Mouse (Mus musculus): Measurements from ENCODE around the gene Mrpl3.
"Not testable (repeated sequence)": the region's sequence is repeated elsewhere in the genome, so short reads cannot be mapped to it uniquely, and the experiment has no call there.

The Mrpl3 gene

DNA sequence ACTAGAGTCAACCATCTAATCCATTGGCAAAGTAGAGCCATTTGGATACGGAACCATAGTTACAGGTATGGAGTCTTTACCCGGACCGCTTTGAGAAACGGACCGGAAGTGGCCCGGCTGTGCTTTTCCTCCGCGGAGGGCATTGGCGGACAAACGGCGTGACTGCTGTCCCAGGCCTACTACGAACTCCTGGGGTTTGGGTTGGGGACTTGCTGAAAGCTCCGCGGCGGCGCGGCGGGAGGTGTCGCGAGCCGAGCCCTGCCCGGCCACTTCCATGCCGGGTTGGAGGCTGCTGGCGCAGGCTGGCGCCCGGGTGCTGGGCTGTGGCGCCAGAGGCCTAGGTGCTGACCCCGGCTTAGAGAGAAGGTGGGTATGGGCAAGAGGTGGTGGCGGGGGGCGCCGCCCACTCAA is at the start of gene Mrpl3:
Mrpl3 (plus strand) TSS at position 93 of the 411 bp plus-strand sequence.
- peak; percentile 86 for DNase-seq (ENCODE audit: low spot score)

DNA sequence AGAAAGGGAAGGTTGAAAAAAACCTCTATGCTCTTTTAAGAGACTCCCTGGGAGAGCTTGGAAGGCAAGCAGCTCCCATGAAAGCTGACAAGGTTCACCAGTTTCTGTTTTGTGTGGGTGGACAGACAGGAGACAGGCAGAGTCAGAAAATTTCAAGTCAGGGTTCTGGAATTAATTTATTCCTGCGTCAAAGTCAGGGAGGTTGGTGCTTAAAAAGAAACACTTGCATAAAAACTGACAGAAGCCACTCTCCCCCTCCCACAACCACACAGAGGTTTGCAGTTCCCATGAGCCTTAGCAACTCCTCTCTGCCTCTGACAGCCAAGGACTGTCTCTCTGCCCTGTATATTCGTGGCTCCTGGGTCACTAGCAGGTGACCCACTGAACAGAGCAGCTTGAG is 42.3 kb upstream of the Mrpl3 start:
- DNase-seq (ENCODE audit: low spot score) = no peak

DNA sequence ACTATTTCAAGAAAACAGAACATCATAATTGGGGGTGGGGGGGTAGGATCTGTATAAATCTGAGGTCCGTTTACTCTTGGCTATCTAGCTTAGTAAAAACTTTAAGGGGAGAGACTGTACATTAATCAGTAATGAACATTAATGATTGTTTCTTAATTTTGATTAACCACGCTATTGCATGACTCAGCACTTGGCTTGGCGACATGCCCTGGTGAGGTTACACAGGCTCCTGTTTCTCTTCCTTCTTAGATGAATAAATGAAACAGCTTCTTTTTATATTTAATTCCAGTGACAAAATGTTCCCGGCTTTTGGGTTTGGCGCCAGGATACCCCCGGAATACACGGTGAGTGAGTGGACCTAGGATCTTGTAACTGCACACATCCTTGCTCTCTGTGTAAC is 34.9 kb upstream of the Mrpl3 start:
- no peak for DNase-seq (ENCODE audit: low spot score)

DNA sequence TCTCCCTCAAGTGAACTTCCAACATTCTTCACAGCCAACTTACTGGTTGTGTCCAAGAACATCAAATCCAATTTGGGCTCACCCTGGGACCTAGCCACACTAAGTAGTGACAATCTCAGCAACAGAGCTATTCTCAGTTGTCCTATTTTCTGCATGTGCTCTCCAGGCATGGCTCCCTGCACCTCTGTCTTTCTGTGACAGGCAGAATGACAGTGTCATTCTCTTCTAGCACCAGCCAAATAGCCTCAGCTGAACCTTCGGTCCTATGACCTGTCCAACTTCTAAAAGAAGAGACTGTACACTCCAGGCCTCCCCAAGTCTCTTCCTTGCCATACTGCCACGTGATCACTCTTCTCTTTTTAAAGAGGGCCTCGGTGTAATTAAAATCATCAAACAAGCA is 24.7 kb upstream of the Mrpl3 start:
- no peak for DNase-seq (ENCODE audit: low spot score)

DNA sequence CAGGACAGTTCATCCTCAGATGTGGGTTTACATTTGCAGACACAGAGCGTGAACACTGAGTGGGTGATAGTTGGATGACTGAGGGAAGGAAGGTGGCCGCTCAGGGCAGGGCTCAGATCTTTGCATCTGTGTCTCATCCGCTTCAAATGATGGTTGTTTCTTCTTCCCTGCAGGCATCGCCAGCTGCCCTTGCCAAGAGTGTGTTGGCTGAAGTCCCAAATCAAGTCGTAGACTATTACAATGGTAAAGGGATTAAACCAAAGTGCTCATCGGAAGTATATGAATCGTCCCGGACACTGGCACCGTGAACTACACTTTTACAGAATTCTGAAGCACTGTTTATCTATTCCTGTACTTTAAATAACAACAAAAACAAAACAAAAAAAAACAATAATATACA is 20.5 kb upstream of the Mrpl3 start:
- DNase-seq (ENCODE audit: low spot score) = no peak

DNA sequence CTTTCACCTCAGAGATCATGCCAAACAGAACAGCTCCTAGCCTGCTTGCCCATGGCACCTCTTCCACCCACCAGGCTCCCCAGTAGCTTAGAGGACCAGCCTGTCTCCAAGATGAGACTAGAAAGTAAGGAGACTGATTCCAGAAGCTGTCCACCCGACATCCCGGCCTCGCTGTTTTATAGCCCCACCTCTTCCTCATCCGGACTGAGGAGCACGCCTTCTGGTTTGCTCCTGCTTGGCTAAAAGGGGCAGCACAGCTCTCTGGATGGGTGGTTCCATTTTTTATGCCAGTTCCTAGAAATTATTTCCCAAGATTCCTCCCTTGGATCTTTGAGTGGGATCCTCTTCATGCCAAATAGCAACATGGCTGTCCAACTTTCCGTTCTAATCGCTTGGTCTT is 19.4 kb upstream of the Mrpl3 start:
- DNase-seq (ENCODE audit: low spot score) = no peak

DNA sequence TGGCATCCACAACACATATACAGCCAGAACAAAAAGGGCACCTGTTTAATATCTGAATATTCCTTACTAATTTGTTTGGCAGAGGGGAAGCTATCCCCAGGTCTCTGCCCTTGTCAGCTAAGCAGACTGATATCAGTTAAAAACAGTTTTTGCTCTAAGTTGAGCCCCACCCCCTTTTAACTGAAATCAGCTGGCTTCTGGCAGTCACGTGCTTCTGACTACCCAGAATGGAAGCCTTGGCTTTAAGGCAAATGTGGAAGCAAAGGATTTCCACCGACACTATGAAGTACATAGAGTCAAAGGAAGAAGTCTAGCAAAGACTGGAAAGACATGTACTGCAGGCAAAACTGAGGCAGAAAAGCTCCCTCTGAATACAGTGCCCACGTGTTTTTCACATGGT is 15.2 kb upstream of the Mrpl3 start:
- no peak for DNase-seq (ENCODE audit: low spot score)

DNA sequence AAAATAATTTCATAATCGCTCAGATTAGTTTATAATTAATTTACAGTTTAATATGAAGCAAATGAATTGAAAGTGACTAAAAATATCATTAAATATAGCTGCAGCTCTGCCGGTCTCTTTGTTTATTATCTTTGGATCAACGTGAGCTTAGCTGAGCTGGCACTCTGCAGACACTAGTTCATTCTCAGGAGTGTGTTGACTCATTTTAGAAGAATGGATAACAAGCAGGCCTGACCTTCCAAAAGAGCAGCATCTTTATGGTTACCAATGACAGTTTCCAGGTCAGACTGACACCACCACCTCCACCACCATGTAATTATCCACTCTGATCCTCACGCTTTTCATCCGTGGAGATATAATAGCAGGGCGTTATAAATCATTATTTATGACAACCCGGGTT is 7.0 kb upstream of the Mrpl3 start:
- no peak for DNase-seq (ENCODE audit: low spot score)

DNA sequence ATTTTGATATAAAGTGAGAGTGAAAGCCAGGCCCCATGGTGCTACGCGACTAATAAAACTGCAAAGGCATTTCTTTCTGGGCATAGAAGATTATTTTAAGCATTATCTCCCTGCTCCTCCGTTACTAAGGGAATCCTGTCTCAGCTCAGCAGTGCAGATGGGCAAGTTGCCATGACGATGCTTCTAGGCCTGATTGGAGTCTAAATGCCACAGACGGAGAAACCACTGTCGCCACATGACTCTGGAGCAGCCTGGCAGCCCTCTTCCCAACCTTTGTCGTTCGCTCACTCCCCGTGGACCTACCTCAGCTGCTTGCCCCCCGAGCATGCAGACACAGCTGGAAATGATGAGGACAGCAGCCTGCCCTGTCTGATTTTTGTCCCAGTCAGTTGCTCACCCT is 4.7 kb upstream of the Mrpl3 start:
- no peak for DNase-seq (ENCODE audit: low spot score)

DNA sequence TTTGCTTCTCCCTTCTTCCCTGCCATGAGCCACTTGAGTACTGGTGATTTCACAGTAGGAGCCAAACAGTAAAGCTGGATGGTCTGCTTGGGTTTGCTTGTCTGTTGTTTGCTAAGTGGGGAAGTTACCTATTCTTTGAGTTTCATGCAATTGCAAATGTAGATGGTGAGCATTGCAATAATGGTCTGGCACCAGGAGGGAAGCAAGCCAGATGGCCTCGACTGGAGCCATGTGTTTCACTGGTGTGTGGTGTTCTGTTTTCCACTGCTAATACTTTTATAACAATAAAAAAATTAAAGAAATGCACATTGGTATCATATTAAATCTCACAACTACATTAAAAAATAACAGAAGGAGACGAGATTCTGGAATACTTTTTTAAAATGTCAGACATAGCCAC is 3.4 kb upstream of the Mrpl3 start:
- DNase-seq (ENCODE audit: low spot score) = no peak

DNA sequence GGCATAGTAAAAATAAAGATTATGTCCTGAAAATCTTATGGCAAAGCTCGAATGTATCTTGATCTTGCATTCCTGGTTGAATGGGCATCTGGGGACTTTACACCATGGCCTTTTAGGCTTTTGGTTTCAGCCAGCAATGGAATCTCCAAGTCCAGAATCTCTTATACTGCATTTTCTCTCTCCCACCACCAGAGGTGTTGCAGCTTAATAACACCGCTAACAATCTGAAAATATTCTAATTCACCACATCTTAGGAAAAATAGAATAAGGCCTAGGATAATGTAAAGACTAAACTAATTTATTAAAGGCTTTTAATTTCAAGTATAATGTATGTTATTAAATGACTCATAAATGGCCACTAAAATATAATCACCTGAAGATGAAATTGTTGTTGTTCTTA is 2.8 kb upstream of the Mrpl3 start:
- no peak for DNase-seq (ENCODE audit: low spot score)

DNA sequence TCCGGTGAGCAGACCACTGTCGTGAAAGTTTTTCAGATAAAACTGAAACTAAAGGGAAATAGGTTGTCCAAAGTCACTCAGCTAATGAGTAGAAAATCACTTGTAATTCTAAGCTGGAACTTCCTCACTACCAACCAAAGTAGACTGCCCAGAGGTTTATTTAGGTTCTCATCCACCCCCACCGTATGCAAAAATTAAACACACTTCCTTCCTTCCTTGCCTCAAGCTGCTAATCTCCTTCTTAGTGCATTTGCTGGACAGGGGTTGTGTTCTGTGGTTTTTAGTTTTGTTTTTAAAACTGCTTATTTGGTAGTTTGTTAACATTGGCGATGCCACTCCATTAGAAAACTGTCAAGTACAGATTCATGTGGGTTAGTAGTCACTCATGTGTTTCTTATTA is 773 bp downstream of the Mrpl3 start:
- DNase-seq (ENCODE audit: low spot score) = no peak

DNA sequence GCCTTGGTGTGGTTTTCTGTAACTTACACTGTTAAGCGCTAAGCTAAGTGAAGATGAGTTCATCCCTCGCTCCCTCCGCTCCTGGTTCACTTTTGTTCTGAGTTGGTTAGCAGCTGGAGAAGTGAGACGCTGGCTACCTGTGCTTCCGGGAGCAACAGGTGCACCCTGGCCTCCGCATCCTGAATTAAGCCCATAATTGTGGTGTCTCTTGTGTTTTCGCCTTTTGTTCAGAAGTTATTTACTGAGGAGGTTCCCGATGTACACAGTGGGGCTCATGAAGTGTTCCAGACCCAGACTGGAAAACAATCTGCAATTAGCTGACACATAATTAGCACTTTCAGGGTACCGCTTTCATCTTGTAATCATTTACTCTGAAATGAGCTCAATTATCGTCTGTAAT is 16.1 kb downstream of the Mrpl3 start:
- no peak for DNase-seq (ENCODE audit: low spot score)

DNA sequence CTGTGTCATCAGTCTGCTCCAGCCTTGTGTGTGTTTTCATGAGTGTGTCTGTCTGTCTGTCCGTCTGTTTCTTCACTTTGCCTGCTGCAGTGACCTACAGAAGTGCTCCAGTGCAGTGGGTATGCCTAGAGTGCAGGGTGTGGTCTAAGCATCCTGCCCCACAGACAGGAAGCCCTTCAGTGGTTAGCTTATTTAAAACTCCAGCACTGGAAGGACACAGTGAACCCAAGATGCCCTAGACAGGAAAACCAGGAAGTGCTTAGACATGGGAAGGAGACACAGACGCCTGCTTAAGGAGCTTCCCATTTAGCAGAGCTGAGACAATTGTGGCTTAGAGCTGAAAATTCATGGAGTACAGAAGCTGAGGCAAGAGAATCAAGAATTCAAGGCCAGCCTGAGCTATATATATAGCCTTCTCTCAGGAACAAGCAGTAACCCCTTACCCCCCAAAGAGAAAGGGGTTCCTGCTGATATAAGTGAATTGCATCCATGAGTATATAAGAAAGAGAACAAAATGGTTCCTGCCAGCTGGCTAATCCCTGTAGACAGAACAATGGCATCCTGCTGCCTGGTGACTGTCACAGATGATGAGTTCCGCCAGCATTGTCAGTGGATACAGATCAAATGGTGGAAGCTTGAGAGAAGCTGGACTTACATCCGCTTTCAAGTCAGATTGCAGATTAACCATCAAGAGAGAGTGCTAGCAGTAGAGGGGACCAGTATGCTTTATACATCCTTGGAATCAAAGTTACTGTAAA is 20.1 kb downstream of the Mrpl3 start:
- no peak for DNase-seq (ENCODE audit: low spot score)

DNA sequence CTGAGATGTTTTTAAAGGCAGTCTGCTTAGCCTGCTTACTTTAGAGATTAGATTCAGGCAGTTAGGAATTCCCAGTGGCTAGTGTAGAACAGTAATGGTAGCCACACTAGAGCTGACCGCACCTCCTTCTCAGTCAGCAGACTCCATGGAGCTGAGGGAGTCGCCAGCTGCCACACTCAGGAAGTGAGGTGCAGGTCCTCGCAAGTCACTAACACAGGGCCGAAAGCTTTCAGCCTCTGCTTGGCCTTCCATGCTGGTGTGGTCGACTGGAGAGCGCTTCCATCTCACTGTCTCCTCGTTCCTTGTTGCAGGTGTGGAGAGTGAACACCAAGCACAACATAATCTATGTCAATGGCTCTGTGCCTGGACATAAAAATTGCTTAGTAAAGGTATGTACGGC is 21.8 kb downstream of the Mrpl3 start:
- DNase-seq (ENCODE audit: low spot score) = no peak

DNA sequence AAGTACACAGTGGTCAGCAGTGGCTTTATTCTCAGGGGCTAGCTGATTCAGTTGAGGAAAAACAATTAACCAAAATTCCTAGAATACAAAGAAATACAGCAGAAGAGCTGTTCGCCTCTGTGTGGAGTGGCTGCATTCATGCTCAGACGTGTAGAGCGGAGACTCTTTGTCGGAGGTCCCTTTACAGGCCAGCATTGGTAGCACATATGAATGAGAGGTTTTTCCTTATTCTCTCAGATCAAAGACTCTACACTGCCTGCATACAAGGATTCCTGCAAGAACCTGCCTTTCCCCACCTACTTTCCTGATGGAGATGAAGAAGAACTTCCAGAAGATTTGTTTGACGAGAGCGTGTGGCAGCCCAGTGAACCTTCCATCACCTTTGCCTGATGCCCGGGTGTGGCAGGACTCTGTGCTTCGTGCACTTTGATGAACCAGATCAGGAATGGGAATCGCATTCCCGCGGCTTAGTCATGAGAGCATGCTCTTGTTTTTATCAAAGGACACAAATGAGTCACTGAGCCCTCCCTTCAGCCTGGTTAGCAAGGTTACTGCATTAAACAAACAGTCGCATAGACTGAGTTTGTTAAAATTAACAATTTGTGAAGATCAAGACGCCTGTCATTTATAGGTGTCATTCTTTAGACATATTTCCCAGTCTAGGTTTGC is 23.9 kb downstream of the Mrpl3 start:
- no peak for DNase-seq (ENCODE audit: low spot score)

DNA sequence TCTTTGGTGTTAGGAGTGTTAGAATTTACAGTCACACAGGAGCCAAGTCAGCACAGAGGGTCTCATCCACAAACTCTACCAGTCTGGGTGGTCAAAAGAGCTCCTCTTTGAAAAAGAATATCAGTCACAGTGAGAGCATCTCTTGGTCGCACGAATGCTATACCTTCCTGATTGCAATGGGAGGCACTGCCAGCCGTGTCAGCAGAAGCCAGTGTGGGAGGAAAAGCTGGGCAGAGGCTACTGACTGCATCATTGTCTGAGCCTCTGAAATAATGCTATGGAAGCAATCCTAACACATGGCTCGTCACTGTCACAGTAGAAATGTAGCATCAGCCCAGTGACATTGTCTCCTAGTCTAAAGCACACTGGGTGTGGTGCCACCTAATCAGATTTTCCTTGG is 25.4 kb downstream of the Mrpl3 start:
- no peak for DNase-seq (ENCODE audit: low spot score)

DNA sequence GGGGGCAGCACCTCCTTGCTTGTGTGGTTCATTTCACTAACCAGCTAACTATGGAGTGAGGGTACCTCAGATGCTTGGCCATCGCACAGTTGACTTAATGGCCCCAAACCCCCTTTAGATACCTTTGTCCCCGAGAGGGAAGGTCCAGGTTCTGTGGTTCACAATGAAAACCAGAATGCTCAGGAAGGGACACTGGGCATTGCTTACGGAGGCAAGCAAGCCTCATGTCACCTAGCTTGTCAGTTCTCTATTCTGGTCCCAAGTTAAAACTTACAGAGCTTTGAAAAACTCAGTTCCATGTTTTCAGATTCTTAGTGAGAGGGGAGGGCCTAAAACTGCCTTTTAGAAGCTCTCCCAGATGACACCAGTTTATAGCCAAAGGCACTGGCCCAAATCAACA is 27.2 kb downstream of the Mrpl3 start:
- DNase-seq (ENCODE audit: low spot score) = no peak

DNA sequence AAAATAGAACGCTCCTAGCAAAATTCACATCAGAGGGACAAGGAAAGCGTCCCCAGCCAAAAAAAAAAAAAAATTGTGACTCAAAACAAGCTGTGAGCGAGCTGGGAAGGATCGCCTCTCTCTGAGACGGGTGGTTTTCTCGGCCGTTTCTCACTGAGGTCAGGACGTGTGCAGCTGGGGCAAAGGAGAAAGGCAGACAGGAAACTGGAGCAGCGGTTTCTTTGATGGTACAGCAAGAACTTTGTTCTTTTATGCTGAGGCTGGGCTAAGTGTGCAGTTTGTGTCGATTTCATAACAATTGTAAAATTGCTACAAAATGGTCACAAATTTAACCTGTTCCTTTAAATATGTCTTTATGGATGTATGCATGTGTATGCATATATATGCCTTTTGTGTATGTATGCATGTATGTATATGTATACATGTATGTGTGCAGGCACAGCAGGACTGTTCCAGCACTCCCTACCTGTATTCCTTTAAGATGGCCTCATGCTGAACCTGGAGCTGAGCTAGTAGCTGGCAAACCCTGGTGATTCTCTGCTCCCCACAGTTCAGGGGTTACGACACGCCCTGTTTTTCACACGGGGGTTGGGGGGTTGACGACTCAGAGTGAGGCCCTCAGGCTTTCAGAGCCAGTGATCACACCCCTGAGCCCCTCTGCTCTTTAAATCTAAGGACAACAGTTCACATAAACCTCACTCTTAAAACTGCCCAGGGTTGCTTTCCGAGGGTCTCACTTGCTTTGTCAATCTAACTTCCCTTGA is 48.0 kb downstream of the Mrpl3 start:
- DNase-seq (ENCODE audit: low spot score) = no peak

DNA sequence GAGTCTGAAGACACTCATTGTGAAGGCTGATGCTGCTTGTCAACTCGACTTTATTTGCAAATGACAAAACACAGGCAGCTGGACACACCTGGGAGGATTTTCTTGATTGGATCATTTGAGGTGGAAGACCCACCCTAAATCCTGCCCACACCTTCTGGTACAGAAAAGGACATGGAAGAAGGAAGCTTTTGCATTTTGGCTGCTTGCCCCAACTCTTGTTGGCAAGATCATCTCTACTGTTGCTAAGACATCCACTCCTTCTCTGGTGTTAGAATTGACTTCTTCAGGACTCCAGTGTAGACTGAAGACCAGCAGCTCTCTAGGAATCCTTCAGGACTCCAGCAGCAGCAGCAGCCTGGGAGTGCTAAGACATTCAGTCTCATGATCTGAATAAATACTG is 48.9 kb downstream of the Mrpl3 start:
- no peak for DNase-seq (ENCODE audit: low spot score)

DNA sequence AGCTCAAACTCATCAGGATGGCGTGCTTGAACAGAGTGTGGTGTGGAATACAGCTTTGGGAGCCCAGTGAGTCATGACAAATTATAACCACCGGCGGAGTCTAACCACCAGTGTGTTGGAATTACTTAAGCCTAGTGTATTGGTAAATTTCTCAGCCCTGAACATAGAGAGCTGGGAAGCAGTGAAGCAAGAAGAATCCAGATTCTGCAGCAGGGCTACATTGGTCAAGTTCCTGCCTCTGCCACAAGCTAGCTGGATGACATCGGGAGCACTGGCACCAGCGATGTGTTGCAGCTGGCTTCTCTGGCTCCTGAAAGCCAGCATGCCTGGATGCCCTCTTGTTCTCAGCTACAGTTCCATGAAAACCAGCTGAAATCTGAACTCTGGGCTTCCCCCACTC is 50.9 kb downstream of the Mrpl3 start:
- no peak for DNase-seq (ENCODE audit: low spot score)

DNA sequence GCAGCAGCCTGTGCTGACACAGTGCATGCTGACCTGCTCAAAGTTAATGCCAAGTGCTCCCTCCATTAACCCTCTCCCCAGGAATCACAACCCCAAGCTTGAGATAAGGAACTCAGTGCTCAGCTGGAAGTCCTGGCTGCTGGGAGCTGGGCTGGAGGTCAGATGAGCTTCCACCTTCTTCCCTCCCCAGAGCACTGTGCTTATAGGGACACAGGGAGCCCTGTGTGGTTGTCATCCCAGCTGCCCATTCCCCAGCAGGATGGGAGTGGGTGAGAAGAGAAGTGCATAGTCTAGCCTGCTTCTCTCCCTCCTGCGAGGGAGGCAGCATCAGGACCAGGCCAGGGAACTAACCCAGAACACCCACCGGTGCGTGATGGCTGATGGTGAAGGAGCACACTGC is 72.2 kb downstream of the Mrpl3 start:
- not testable (repeated sequence) for DNase-seq (ENCODE audit: low spot score)
